Mouse (Mus musculus) natural killer cell, adult 2 months (primary cell): ENCODE results near the gene Fhit.
"Not testable (repeated sequence)": the region's sequence is repeated elsewhere in the genome, so short reads cannot be mapped to it uniquely, and the experiment has no call there.

ENCODE experiments used
- DNase-seq, 2 experiments: peaks; one replicate each; pipeline ENCODE4 v3.0.0; 2022; ENCODE audit warnings: low spot score in 2 of 2

Fhit gene

GRCm38 (mm10) chr14:9990677-9991076 lies 1171.2 kb downstream of the Fhit start:
- no peak for DNase-seq

DNA sequence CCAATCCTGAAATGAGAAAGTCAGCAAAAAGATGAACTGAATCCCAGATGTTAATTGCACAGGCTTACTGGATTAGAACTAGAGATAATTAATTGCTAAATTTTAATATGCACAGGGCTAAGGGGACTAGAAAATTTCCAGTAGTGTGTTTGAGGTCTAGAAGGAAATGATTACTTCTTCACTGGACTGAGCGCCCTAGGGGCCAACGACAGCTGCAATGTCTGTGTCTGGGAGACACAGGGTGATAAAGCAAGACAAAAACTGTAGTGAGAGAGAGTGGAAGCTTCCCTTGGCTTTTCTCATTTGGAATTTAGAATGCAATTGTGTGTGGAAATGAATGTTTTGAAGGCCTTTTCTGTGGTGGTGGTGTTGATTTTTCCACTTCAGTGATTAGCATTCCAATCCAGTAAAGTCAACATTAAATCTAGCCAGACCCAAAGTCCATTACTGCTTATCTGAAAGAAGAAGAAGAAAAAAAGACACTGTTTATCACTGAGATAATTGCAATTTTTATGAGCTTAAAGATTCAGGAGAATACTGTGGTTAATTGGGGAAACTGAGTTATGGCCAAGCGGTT lies 1184.8 kb downstream of the Fhit start:
- DNase-seq: no peak

DNA sequence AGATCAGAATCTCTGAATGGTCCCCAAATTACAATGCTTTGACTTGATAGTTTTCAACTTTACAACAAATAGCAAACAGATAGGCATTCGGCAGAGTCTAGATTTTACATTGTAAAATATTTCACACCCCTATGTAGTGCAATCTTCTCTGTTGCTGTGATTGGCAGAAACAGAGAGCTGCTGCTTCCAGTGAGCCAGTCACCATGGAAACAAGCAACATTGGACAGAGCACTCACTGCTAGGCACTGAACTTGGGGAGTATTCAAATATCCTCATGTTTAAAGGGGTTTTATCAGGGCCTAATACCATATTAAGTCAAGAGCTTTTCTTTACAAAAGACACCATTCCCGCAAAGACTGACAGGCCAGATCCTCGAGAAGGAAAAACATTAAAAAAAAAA lies 1187.4 kb downstream of the Fhit start:
- DNase-seq: no peak

DNA sequence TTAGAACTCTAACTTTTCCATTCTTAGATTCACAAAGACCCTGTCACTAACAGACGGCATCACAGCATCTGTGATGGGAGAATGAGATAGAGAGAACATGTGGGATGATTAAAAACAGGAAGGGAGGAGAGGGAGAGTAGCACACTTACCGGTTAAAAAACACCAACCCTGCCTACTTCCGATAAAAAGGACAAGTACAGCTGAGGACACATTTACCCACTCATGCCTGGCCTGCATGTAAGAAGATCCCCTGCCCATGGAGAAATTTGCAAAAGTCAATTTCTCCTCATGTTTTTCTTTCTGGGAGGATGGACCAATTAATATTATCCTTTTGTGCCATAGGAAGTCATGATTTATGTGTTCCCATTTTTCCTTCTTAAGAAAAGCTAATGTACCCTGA lies 1198.0 kb downstream of the Fhit start:
- no peak for DNase-seq

DNA sequence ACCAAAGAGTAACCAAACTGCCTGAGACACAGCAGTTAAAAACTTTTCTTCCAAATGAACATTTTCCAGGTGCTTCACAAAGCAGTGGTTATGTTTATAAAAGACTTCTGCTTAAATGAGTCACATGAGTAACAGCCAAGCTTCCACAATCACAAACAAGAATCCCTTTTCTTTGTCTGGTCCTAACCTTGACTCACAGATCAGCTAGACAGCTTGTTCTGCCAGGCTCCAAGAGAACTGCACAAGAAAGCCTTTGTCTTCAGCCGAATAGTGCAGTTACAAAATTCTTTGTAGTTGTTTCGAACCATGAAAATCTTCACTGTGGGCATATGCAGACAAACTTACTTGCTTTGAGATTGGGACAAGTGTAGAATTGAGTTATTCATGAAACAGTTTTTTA lies 1201.4 kb downstream of the Fhit start:
- no peak for DNase-seq

DNA sequence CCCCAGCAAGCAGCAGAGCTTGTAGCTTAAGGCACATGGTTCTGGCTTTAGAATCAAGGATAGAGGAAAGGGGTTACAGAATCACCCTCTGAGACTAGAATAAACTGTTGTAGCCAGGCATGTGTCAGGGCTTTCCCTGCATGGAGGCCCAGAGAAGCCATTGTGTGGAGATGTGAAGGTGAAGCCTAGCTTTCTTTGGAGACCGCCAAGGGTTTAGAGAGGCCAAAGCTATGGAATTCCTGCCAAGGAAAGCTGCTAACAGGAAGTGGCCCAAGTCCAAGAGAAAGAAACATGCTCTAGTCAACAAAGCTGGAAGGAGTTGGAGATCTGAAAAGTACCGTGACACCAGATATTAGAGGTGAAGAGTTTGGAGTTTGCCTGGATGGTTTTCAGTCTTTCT lies 1262.3 kb downstream of the Fhit start:
- DNase-seq: no peak

- no peak for DNase-seq
Observed at GRCm38 (mm10) chr14:9896556-9896955, 1265.3 kb downstream of the Fhit start.

DNA sequence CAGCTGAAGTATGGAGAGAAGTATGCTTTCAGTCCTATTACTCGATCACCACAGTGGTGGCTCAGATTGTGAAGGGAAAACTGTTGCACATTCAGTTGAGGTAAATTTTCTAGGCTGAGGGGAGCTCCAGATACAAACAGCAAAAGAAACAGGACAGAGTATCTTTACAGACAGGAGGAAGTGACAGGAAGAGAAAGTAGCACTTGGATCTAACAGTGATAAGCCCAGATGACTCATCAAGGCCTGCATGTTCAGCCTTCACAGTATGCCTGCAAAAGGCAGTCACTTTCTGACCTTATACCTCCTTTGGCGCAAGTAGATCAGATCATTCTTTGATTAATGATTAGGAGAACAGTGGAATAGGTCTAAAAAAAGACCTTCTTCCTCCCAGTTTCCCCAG lies 1309.8 kb downstream of the Fhit start:
- DNase-seq: no peak

GRCm38 (mm10) chr14:9832290-9832689 lies 1329.5 kb downstream of the Fhit start:
- DNase-seq: no peak

- DNase-seq: not testable (repeated sequence)
Observed at GRCm38 (mm10) chr14:9828699-9829240, 1333.1 kb downstream of the Fhit start.

GRCm38 (mm10) chr14:9815963-9816362 lies 1345.9 kb downstream of the Fhit start:
- no peak for DNase-seq

- no peak for DNase-seq
Observed at GRCm38 (mm10) chr14:9811847-9812321, 1350.0 kb downstream of the Fhit start.

DNA sequence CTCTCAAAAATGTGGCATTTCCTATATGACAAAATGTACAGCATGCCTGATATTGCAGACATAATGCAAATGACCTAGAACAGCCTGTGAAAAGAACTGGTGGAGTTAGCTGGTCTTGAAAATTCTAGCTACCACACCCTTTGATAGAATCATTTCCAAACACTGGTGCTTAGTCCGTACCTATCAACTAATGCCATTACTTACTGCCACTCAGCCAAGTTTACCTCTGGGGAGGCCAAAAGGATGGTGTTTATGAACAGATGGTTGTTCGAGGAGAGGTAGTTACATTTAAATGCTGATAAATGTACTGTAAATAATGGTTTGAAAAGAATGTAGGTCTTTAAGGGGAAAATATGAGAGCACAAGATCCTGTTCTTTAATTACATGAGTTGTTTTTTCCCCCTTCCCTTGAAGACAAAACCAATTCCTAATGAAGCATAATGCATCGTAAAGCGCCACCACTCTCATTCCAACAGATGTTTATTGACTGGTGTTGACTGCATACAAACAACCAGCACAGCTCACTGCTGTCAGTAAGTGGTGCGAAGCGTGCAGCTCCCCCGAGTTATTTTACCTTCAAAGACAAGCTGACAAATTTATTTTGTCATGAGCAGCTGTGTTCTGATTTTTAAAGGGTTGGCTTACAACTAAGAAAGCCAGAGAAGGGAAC lies 1350.5 kb downstream of the Fhit start:
- DNase-seq: no peak

- DNase-seq: no peak
Observed at GRCm38 (mm10) chr14:9793403-9793802, 1368.4 kb downstream of the Fhit start.

DNA sequence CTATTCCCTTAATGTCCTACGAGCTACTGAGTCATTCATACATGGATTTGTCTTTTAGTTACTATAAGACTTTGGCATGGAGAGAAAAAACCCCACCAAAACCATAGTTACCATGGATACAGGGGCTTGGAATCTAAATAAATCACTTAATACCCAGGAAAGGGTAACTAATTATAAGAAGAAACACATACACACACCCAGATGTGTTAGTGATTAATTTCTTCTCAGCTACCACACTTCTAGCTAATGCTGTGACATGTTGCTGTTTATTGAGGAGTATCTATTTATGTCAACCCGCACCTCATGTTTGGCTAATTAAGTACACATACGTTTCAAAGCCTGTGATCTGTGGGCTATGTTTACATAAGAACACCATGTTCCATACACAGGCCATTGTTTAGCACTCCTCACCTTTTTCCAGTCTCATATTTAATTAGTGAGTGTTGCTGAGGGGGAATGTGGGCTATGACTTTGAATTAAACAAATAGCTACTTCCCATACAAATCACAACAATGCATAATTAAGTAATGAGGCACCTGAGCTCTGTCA lies 1373.4 kb downstream of the Fhit start:
- no peak for DNase-seq

DNA sequence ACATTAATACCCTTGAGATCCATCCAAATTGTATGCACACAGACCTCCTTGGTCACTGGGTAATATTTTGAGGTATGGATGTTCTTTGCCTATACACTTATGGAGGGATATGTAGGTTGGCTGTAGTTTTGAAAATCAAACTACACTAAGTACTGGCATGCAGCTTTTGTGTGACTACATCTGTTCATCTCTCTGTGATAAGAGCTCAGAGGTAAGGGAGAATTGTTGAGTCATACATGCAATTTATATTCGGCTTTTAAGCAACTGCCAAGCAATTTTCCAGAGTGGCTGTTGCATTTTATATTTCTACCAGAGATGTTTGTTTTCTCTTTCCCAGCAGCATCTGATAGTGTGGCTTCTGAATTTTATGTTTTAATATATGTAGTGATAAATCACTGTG lies 1374.4 kb downstream of the Fhit start:
- no peak for DNase-seq

GRCm38 (mm10) chr14:9785861-9786260 lies 1376.0 kb downstream of the Fhit start:
- DNase-seq: no peak

- DNase-seq: no peak
Observed at GRCm38 (mm10) chr14:9751341-9751740, 1410.5 kb downstream of the Fhit start.

DNA sequence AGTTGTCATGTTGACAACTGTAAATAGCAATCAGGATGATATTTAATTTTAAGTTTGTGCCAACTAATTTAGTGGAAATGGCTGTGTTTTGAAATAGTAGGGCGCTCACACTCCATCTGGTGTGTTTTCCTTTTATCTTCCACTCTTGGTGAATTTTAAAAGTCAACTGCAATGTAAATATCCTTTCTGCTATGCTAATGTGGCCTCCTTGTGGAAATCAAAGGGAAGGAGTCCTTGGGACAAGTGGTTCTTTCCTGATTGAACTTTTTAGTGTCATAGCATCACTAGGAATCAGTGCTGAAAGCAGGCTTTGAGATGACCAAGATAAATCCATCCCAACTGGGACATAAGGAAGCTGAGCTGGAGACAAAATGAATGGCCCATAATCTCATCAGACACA lies 1413.1 kb downstream of the Fhit start:
- DNase-seq: no peak

DNA sequence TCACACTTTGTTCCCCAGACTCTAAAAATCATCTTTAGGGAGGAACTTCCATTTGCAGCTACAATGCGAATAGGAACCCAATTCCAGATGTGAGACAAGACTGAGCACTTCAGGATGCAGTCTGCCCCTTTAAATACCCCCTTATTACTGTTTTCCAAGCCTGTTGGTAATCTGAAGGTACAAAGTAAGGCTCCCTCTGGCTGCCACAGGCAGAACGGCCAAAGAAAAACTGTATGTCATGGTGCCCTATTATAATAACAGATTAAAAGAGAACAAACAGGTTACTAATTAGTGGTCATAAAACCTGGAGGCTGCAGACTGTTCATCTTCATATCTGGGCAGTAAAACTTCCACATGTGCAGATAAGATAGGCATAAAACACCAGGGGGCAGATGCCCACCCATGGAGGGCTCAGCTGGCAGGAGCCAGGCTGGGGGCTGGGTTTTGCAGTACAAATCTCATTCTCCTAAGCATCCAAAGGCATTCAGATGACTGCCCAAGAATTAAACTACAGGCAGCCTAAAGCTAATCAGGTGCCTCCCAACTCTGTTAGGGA lies 1439.8 kb downstream of the Fhit start:
- no peak for DNase-seq

DNA sequence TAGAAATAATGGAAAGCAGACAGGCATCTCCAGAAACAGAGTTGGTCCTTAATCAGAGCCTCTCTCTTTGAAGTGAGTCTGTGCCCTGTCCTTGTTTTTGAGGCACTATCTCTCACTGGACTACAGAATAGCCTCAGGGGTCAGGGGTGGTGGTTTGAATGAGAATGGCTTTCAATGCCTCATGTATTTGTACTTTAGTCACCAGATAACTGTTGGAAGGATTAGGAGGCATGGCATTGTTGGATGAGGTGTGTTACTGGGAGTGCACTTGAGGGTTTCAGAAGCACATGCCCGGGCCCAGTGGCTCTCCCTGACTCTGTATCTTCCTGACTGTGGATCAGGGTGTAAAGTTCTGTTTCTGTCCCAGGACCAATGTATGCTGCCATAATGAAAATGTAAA lies 1463.2 kb downstream of the Fhit start:
- no peak for DNase-seq

DNA sequence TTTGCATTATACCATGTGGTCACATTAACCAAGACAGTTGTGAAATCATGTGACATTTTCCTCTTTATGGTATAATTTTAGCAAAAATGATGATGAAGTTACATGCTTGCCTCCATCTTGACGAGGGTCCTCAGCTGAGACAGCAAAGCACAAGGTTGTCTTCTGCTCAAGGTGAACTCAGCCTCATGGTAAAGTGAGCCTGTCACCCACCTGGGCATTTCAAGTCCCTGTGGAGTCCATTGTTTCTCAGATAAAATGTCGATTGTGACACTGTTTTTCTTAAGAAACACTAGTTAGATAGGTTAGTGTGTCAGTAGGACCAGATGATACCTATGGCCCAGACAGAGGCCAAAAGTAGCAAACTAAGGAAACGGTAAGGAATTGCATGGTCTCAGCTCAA lies 1464.7 kb downstream of the Fhit start:
- DNase-seq: no peak

DNA sequence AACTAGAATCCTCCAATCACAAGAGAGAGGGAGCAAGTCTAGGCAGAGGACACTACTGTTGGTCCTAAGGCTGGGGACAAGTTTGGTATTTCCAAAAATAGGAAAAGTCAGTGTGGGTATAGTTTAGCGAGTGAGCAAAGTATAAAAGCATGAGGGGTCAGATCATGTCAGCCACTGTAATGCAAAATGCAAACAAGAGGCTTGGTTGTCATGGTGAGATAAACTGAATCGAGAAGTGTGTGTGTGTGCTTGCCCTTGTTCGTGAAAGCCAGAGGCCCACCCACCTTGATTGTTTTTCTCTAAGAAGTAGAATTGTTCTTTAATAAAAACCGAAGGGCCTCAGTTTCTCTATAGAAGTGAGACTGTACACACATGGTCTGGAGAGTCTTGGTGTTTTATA lies 1465.8 kb downstream of the Fhit start:
- DNase-seq: no peak
